Mouse (Mus musculus): ENCODE data around the gene 4921536K21Rik. TPM values are rescaled to one million over a fixed set of nuclear protein-coding genes. Genes with fewer than 3 reads are reported as not detected.

The 4921536K21Rik gene
- polyA plus RNA-seq, 1 experiment from 2014 or later: not detected

DNA sequence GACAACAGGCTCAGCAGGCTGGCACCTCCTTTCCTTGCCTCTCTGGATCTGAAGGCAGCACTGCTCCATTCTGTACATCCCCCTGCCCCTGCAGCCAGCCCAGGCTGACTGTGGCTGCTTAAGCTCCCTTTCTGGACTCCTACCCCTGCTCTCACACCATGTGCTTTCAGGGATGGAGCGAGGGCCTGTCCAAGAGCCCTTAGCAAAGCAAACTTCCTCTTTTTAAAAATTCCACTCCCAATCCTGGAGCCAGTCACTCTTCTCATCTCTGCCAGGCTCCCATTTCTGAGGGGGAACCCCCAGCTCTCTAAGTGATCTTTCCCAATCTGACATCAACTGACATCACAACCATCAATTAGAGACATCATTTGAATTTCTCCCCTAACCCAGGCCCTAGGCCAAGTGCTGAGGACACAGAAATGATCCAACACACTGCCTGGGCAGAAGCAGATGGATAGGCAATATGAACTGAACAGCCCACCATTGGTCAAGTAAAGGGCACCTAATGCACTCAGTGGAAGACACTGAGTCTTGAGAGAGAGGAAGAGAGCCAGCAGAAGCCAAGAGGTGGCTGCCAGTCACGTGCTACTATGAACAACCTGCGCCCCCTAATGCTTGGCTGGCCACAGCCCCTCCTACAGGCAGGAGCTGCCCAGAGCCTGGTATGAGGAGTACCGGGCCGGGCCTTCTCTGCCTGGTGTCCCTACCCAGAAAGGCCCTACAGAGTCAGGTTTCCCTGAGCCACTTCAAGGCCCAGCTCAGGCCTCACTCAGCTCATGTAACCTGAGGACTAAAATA, 15.8 kb upstream of the 4921536K21Rik start:
- no peak overlapping the region for H3K9ac ChIP-seq
- no peak for ATAC-seq (ENCODE audit: insufficient read depth)
- WGBS: 62% methylated on average over 5 of the region's 5 CpGs
- H3K36me3 ChIP-seq (ENCODE audit: insufficient read depth): no peaks in the 10 kb centered on the region
- H3K27me3 ChIP-seq (ENCODE audit: insufficient read depth, low read length): 0 out of 2 replicates have a peak, but pooled peaks cover 5% of the 10 kb centered on the region
- H3K4me1 ChIP-seq (ENCODE audit: insufficient read depth): peaks cover 10% of the 10 kb centered on the region
- no peak for TF ChIP-seq CTCF (IDR thresholded peaks at IDR 0.05; ENCODE audit: low read depth)
- H3K9me3 ChIP-seq (ENCODE audit: low read depth, low read length): no peaks in the 10 kb centered on the region
- no peak overlapping the region for H3K4me3 ChIP-seq (ENCODE audit: low read depth, low read length)
- DNase-seq: no peak
- H3K27ac ChIP-seq (ENCODE audit: low read depth): no peak overlapping the region
- H3K4me2 ChIP-seq: peak overlapping the region; percentile 11; the same call in 1 of the 2 replicates

DNA sequence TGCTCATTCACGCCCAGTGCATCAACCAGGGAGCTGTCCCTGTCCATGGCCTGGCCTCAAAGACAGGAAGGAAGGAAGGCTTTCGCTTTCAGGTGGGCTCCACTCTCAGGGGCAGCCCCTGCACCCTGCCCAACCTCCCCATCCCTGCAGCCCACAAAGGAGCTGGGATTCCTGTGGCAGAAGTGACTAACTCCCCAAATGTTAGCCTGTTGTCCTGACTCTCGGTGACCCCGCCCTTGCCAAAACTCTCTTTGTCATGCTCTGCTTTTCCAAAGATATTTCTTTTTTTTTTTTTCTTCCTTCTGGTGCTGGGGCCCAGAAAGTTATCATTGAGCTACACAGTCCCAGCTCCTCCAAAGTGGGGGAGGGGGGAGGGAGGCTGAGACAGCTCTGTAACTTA, 14.3 kb upstream of the 4921536K21Rik start:
- Histone ChIP-seq H3K4me2 (no peak overlapping the region), H3K4me1 (ENCODE audit: insufficient read depth) (peaks cover 10% of the 10 kb centered on the region), H3K27ac (ENCODE audit: low read depth) (no peak overlapping the region), H3K9ac (no peak overlapping the region), H3K36me3 (ENCODE audit: insufficient read depth) (no peaks in the 10 kb centered on the region), H3K9me3 (ENCODE audit: low read depth, low read length) (no peaks in the 10 kb centered on the region), H3K4me3 (ENCODE audit: low read depth, low read length) (no peak overlapping the region), H3K27me3 (ENCODE audit: insufficient read depth, low read length) (0 out of 2 replicates have a peak, but pooled peaks cover 5% of the 10 kb centered on the region)
- DNase-seq (no peak), ATAC-seq (ENCODE audit: insufficient read depth) (no peak)
- no peak for TF ChIP-seq CTCF (IDR thresholded peaks at IDR 0.05; ENCODE audit: low read depth)
- 79% methylated on average over 4 of the region's 4 CpGs for WGBS

DNA sequence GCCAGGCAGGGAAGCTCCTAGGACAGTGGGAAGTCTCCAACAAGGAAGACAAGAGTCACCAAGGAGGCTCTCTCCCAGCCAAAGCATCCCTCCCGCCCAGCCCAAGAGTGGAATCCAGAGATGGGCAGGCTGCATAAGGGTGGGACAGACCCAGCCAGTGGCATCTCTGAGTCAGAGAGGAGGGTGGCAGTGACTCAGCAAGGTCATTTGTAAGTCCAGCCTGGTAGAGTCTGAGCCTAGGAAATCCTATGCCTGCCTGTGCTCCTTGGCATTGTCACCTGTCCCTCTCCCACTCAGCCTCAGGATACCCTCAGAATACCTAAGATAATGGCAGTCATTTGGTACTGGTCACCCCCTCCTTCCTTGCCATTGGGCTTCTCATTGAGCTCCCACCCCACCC, 10.5 kb upstream of the 4921536K21Rik start:
- Histone ChIP-seq H3K4me2 (no peak overlapping the region), H3K4me1 (ENCODE audit: insufficient read depth) (no peaks in the 10 kb centered on the region), H3K27ac (ENCODE audit: low read depth) (no peak overlapping the region), H3K4me3 (ENCODE audit: low read depth, low read length) (no peak overlapping the region), H3K36me3 (ENCODE audit: insufficient read depth) (no peaks in the 10 kb centered on the region), H3K9me3 (ENCODE audit: low read depth, low read length) (no peaks in the 10 kb centered on the region), H3K27me3 (ENCODE audit: insufficient read depth, low read length) (no peaks in the 10 kb centered on the region), H3K9ac (no peak overlapping the region)
- DNase-seq (no peak), ATAC-seq (ENCODE audit: insufficient read depth) (no peak)
- no peak for TF ChIP-seq CTCF (IDR thresholded peaks at IDR 0.05; ENCODE audit: low read depth)
- WGBS: 75% methylated on average over 1 of the region's 1 CpGs

DNA sequence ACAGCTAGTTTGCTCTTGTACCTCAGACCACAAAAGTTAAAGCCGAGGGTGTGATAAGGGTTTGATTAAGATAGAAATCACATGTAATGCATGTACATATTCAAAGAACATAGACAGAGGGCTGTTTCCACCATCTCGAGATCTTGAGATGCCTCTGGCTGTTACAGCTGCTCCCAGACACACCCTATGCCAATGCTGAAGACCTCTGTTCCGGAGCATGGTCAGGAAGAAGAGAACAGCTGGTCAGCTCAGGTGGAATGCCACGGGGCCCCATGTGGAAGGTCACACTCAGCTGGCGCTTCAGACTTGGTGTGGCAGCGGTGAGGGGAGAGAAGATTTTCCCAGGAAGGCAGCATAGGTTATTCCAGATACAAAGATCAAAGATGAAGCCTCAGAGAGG, 9.8 kb upstream of the 4921536K21Rik start:
- no peak overlapping the region for H3K4me2 ChIP-seq
- H3K27me3 ChIP-seq (ENCODE audit: insufficient read depth, low read length): no peaks in the 10 kb centered on the region
- no peak overlapping the region for H3K27ac ChIP-seq (ENCODE audit: low read depth)
- no peaks in the 10 kb centered on the region for H3K4me1 ChIP-seq (ENCODE audit: insufficient read depth)
- no peak for DNase-seq
- H3K9ac ChIP-seq: no peak overlapping the region
- H3K36me3 ChIP-seq (ENCODE audit: insufficient read depth): 0 out of 2 replicates have a peak, but pooled peaks cover 5% of the 10 kb centered on the region
- no peak for ATAC-seq (ENCODE audit: insufficient read depth)
- 75% methylated on average over 6 of the region's 6 CpGs for WGBS
- no peak for TF ChIP-seq CTCF (IDR thresholded peaks at IDR 0.05; ENCODE audit: low read depth)
- no peak overlapping the region for H3K4me3 ChIP-seq (ENCODE audit: low read depth, low read length)
- no peaks in the 10 kb centered on the region for H3K9me3 ChIP-seq (ENCODE audit: low read depth, low read length)

DNA sequence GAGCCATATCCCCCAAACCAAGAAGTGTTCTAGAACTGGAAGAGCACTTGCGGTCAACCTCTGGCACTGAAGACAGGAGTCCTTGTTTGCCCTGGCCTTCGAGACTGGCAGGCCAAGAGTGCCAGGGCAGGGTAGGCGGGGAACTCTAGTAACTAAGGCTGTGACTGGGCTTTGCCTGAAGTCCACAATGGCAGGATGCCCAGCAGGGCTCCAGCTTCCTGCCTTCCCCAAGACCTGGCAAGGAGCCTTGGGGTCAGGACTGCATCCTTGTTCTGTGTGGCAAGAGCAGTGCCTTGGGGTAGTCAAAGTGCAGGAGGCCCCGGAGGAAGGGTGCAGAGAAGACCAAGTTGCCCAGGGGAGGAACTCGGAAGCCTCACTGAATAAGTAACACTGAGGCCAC, 8.1 kb upstream of the 4921536K21Rik start:
- H3K27me3 ChIP-seq (ENCODE audit: insufficient read depth, low read length): no peaks in the 10 kb centered on the region
- H3K36me3 ChIP-seq (ENCODE audit: insufficient read depth): 0 out of 2 replicates have a peak, but pooled peaks cover 5% of the 10 kb centered on the region
- 79% methylated on average over 5 of the region's 5 CpGs for WGBS
- H3K9ac ChIP-seq: no peak overlapping the region
- no peak overlapping the region for H3K4me2 ChIP-seq
- no peaks in the 10 kb centered on the region for H3K9me3 ChIP-seq (ENCODE audit: low read depth, low read length)
- no peak for TF ChIP-seq CTCF (IDR thresholded peaks at IDR 0.05; ENCODE audit: low read depth)
- DNase-seq (peak; percentile 54), ATAC-seq (ENCODE audit: insufficient read depth) (no peak)
- no peak overlapping the region for H3K4me3 ChIP-seq (ENCODE audit: low read depth, low read length)
- H3K4me1 ChIP-seq (ENCODE audit: insufficient read depth): no peaks in the 10 kb centered on the region
- H3K27ac ChIP-seq (ENCODE audit: low read depth): no peak overlapping the region

DNA sequence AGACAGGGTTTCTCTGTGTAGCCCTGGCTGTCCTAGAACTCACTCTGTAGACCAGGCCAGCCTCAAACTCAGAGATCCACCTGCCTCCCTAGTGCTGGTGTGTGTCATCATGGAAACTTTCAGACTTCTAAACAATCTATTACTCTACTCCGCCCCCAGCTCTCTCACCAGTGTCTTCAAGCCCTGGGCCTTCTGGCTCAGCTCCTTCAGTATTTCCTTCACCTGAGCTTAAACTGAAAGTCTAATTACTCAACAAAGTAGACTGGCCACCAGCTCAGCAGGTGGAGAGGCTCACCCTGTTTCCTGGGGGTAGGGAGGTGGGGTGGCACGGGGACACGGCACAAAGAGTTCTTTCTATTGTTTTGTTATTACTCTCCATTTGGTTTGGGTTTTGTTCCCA, 7.6 kb upstream of the 4921536K21Rik start:
- H3K27ac ChIP-seq (ENCODE audit: low read depth): no peak overlapping the region
- 85% methylated on average over 3 of the region's 3 CpGs for WGBS
- no peak for TF ChIP-seq CTCF (IDR thresholded peaks at IDR 0.05; ENCODE audit: low read depth)
- H3K4me1 ChIP-seq (ENCODE audit: insufficient read depth): no peaks in the 10 kb centered on the region
- H3K9ac ChIP-seq: no peak overlapping the region
- peaks cover 5% of the 10 kb centered on the region; the same call in 1 of the 2 replicates for H3K36me3 ChIP-seq (ENCODE audit: insufficient read depth)
- H3K4me3 ChIP-seq (ENCODE audit: low read depth, low read length): no peak overlapping the region
- no peaks in the 10 kb centered on the region for H3K27me3 ChIP-seq (ENCODE audit: insufficient read depth, low read length)
- no peaks in the 10 kb centered on the region for H3K9me3 ChIP-seq (ENCODE audit: low read depth, low read length)
- no peak overlapping the region for H3K4me2 ChIP-seq
- ATAC-seq (ENCODE audit: insufficient read depth) (no peak), DNase-seq (no peak)

DNA sequence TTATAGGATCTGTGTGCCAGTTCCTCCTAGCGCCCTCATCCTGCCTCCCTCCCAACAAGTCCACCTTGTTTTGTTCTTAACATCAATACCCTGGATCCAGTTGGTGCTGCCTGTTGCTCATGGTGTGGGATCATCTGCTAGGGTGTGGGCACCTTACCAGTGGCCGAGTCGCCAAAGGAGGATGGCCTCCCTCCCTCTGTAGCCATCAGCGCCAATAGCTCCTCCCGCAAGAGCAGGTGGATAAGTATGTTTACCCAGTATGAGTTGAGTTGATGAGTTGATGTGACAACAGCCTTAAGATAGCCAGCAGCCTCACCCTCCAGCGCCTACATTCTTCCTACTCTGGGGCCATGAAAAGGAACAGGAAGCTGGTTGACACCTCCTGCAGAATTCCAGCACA, 5.4 kb upstream of the 4921536K21Rik start:
- H3K9me3 ChIP-seq (ENCODE audit: low read depth, low read length): no peaks in the 10 kb centered on the region
- H3K4me3 ChIP-seq (ENCODE audit: low read depth, low read length): no peak overlapping the region
- WGBS: 71% methylated on average over 6 of the region's 6 CpGs
- ATAC-seq (ENCODE audit: insufficient read depth) (no peak), DNase-seq (no peak)
- no peak overlapping the region for H3K27ac ChIP-seq (ENCODE audit: low read depth)
- peaks cover 5% of the 10 kb centered on the region; the same call in 1 of the 2 replicates for H3K36me3 ChIP-seq (ENCODE audit: insufficient read depth)
- H3K9ac ChIP-seq: no peak overlapping the region
- H3K4me1 ChIP-seq (ENCODE audit: insufficient read depth): no peaks in the 10 kb centered on the region
- H3K27me3 ChIP-seq (ENCODE audit: insufficient read depth, low read length): no peaks in the 10 kb centered on the region
- H3K4me2 ChIP-seq: no peak overlapping the region
- TF ChIP-seq CTCF (IDR thresholded peaks at IDR 0.05; ENCODE audit: low read depth): no peak

Data from lung, embryonic 14.5 days (tissue).